Mouse (Mus musculus): Measurements from ENCODE around the gene Itpripl2.

GRCm38 (mm10) chr7:118518687-118519086 is 26.9 kb upstream of the Itpripl2 start:
- TF ChIP-seq CTCF (IDR thresholded peaks at IDR 0.05) (no peak), POLR2A (IDR thresholded peaks at IDR 0.05; ENCODE audit: insufficient read depth, low read depth, low read length) (no peak)
